Mouse (Mus musculus) forebrain, embryonic 11.5 days (tissue): ENCODE data around the gene Klk1b5. TPM values are rescaled to one million over a fixed set of nuclear protein-coding genes. Genes with fewer than 3 reads are reported as not detected.
A peak's percentile ranks its signal among the peaks of the same experiment; 100 is the strongest.
"Not testable (repeated sequence)": the region's sequence is repeated elsewhere in the genome, so short reads cannot be mapped to it uniquely, and the experiment has no call there.

Experiments
- ATAC-seq: fragments of 200-750 bp; cut with Nextera tagmentation; replicated peaks from 2 replicates; pipeline ENCODE4 v1.8.0; 2017; ENCODE audit warnings: moderate TSS enrichment; ENCODE audit not compliant: low FRiP score
- DNase-seq: peaks from one replicate; pipeline ENCODE4 v3.0.0-alpha.2; 2017; ENCODE audit warnings: low spot score
- H3K27ac ChIP-seq: fragments of 300-500 bp; sonication (generic); 2 replicates; pipeline ENCODE4 v1.5.1; 2014; ENCODE audit warnings: low read depth, low read length
- H3K27me3 ChIP-seq: fragments of 300-500 bp; sonication (generic); 2 replicates; pipeline ENCODE4 v1.6.1; 2014; ENCODE audit warnings: mild to moderate bottlenecking, low read length, mixed read lengths; ENCODE audit not compliant: control insufficient read depth, insufficient read depth
- H3K36me3 ChIP-seq: fragments of 300-500 bp; sonication (generic); 2 replicates; pipeline ENCODE4 v1.6.1; 2014; ENCODE audit warnings: mild to moderate bottlenecking, low read length, moderate library complexity, mixed read lengths; ENCODE audit not compliant: control insufficient read depth, insufficient read depth
- H3K4me1 ChIP-seq: fragments of 300-500 bp; sonication (generic); replicated peaks from 2 replicates; pipeline ENCODE4 v1.6.1; 2014; ENCODE audit warnings: low read length, mixed read lengths; ENCODE audit not compliant: control insufficient read depth, insufficient read depth
- H3K4me2 ChIP-seq: fragments of 300-500 bp; sonication (generic); 2 replicates; pipeline ENCODE4 v1.6.1; 2014; ENCODE audit warnings: low read depth, mild to moderate bottlenecking, low read length, moderate library complexity, mixed read lengths; ENCODE audit not compliant: severe bottlenecking
- H3K4me3 ChIP-seq: fragments of 300-500 bp; sonication (generic); 2 replicates; pipeline ENCODE4 v1.5.1; 2014; ENCODE audit warnings: low read depth, low read length
- H3K9ac ChIP-seq: fragments of 300-500 bp; sonication (generic); 2 replicates; pipeline ENCODE4 v1.6.1; 2014; ENCODE audit warnings: low read length
- H3K9me3 ChIP-seq: fragments of 300-500 bp; sonication (generic); 2 replicates; pipeline ENCODE4 v1.6.1; 2016; ENCODE audit warnings: low read length, mixed read lengths; ENCODE audit not compliant: control insufficient read depth
- WGBS: fragments of 180-500 bp; shearing (Covaris S2); extraction: QIAGEN DNeasy Blood & Tissue Kit; methylation state at CpG from one replicate; pipeline ENCODE4 v1.1.7; 2014; 5-methylcytosine and 5-hydroxymethylcytosine counted together
- polyA plus RNA-seq: library from polyadenylated mRNA; unstranded; fragments of >200 nt; fragmentation: Nextera tagmentation; extraction: Ambion mirVana; gene quantifications from 2 replicates; pipeline ENCODE4 v1.2.1, GENCODE M21; 2014

Gene Klk1b5
- polyA plus RNA-seq, 1 experiment from 2014 or later: not detected

- H3K9me3 ChIP-seq, ATAC-seq, H3K4me3 ChIP-seq, DNase-seq, H3K36me3 ChIP-seq, H3K27me3 ChIP-seq, H3K4me1 ChIP-seq, H3K9ac ChIP-seq, H3K4me2 ChIP-seq, H3K27ac ChIP-seq: not testable (repeated sequence)
- WGBS: 82% methylated on average over 6 of the region's 6 CpGs
These were observed 6.6 kb downstream of the Klk1b5 start for GRCm38 (mm10) chr7:44222335-44222734.

GRCm38 (mm10) chr7:44225076-44225475, 9.3 kb downstream of the Klk1b5 start, which contains the start of gene Klk1:
TSS of gene Klk1 (plus strand) at chr7:44225360.
- ATAC-seq (no peak), DNase-seq (no peak)
- Histone ChIP-seq H3K9ac (no peak within 1 kb of the TSS), H3K9me3 (no peaks in the 10 kb centered on the region), H3K27ac (no peak within 1 kb of the TSS), H3K36me3 (no peaks in the 10 kb centered on the region), H3K4me3 (no peak within 1 kb of the TSS), H3K4me2 (no peak within 1 kb of the TSS), H3K4me1 (no peaks in the 10 kb centered on the region), H3K27me3 (no peaks in the 10 kb centered on the region)
- 44% methylated on average over 1 of the region's 1 CpGs for WGBS

GRCm38 (mm10) chr7:44235909-44236308, 20.2 kb downstream of the Klk1b5 start, which contains the start of gene Gm36864:
TSS of gene Gm36864 (plus strand) at chr7:44236177.
- DNase-seq: no peak
- WGBS: 82% methylated on average over 3 of the region's 3 CpGs
- no peak within 1 kb of the TSS for H3K27ac ChIP-seq
- no peak within 1 kb of the TSS for H3K4me2 ChIP-seq
- no peak within 1 kb of the TSS for H3K9ac ChIP-seq
- no peak for ATAC-seq
- H3K4me1 ChIP-seq: no peaks in the 10 kb centered on the region
- H3K4me3 ChIP-seq: no peak within 1 kb of the TSS
- no peaks in the 10 kb centered on the region for H3K36me3 ChIP-seq
- no peaks in the 10 kb centered on the region for H3K9me3 ChIP-seq
- H3K27me3 ChIP-seq: no peaks in the 10 kb centered on the region

DNA sequence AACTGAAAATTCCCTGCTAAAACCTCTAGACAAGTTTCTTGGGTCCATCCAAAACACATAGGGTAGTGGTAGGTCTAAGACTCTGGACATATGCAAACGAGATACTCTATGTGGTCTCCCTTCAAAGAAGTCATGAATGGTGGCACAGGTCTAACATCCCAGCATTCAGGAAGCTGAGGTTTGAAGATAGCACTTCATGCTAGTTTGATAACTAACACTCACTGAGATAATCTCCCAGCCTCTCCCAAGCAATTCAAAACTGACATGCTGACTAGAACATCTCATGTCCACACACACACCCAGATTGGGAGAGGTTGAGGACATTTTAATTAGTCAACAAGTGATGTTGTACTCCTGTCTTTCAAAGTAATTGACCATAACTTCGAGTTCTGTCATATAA, 24.2 kb downstream of the Klk1b5 start:
- Histone ChIP-seq H3K9ac (no peak overlapping the region), H3K36me3 (no peaks in the 10 kb centered on the region), H3K27ac (no peak overlapping the region), H3K4me2 (no peak overlapping the region), H3K4me3 (no peak overlapping the region), H3K9me3 (no peaks in the 10 kb centered on the region), H3K4me1 (no peaks in the 10 kb centered on the region), H3K27me3 (no peaks in the 10 kb centered on the region)
- WGBS: 50% methylated on average over 2 of the region's 2 CpGs
- no peak for ATAC-seq
- DNase-seq: no peak

DNA sequence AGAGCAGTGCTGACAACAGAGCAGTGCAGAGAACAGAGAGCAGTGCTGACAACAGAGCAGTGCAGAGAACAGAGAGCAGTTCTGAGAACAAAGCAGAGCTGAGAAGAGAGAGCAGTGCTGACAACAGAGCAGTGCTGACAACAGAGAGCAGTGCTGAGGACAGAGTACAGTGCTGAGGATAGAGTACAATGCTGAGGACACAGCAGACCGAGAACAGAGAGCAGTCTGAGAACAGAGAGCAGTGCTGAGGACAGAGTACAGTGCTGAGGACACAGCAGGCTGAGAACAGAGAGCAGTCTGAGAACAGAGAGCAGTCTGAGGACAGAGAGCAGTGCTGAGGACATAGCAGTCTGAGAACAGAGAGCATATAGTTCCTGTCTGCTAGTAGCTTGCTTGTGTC, 25.0 kb downstream of the Klk1b5 start:
- Histone ChIP-seq H3K4me1 (no peaks in the 10 kb centered on the region), H3K36me3 (no peaks in the 10 kb centered on the region), H3K4me3 (no peak overlapping the region), H3K4me2 (no peak overlapping the region), H3K9me3 (no peaks in the 10 kb centered on the region), H3K9ac (no peak overlapping the region), H3K27ac (no peak overlapping the region), H3K27me3 (no peaks in the 10 kb centered on the region)
- 71% methylated on average over 1 of the region's 1 CpGs for WGBS
- ATAC-seq: no peak
- DNase-seq: no peak

GRCm38 (mm10) chr7:44241163-44241562, 25.4 kb downstream of the Klk1b5 start:
- DNase-seq: no peak
- Histone ChIP-seq H3K4me2 (no peak overlapping the region), H3K4me3 (no peak overlapping the region), H3K9ac (no peak overlapping the region), H3K9me3 (no peaks in the 10 kb centered on the region), H3K27ac (no peak overlapping the region), H3K36me3 (no peaks in the 10 kb centered on the region), H3K4me1 (no peaks in the 10 kb centered on the region), H3K27me3 (no peaks in the 10 kb centered on the region)
- no peak for ATAC-seq
- 68% methylated on average over 2 of the region's 2 CpGs for WGBS

DNA sequence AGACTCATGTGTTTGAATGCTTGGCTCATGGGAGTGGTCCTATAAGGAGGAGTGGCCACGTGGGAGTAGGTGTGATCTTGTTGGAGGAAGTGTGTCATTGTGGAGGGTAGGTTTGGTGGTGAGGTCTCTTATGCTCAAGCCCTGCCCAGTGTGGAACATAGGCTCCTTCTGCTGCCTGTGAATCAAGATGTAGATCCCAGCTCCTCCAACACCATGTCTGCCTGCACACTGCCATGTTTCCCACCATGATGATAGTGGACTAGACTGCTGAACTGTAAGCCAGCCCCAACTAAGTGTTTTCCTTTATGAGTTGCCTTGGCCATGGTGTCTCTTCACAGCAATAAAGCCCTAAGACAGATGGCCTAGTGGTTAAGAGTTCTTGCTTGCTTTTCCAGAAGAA, 28.3 kb downstream of the Klk1b5 start:
- no peak for ATAC-seq
- Histone ChIP-seq H3K4me1 (peaks cover 4% of the 10 kb centered on the region; the same call in 1 of the 2 replicates), H3K9ac (no peak overlapping the region), H3K27me3 (no peaks in the 10 kb centered on the region), H3K4me3 (no peak overlapping the region), H3K4me2 (no peak overlapping the region), H3K27ac (no peak overlapping the region), H3K36me3 (no peaks in the 10 kb centered on the region), H3K9me3 (no peaks in the 10 kb centered on the region)
- no peak for DNase-seq
- WGBS: 53% methylated on average over 1 of the region's 1 CpGs

DNA sequence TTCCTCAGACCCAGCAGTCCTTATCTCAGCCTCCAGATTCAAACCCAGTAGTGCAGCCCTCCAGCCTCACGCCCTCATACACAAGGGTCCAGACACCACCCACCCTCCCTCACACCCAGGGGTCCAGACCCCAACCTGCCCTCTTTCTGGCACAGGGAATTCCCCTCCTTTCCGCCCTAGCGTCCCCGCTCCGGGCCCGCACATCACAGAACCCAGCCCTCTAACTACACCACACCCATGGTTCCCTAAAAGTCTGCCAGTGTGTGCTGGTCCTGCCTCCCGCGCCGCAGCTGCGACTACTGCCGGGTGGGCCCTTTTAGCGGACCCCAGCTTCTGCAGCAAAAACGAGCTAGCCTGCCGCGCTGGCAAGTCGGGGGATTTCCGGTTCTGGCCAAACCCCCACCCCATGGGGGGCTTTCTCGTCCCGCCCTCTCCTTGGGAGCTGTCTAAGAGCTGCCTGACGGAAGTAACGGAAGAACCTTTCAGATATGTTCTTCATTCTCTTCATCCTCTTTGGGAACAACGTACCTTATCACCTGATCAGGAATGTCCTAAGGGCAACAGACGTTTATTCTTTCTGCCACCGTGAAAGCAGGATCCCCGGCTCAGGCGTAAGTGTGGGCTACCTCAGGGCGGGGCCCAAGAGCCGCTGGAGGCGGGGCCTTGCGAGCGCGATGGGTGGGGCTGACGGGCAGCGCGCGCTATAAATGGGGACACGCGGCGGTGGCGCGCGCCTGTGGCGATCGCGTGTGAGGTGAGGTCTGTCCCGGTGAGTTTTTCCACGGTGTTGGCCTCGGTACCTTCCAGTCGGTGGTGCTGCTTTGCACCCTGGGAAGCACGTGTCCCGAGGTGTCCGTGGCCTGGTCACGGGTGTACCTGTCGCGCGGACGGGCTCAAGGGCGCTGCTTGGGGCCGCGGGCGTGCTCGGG, 30.6 kb downstream of the Klk1b5 start, which contains the start of the genes 1700028J19Rik and 2410002F23Rik:
Gene 1700028J19Rik (minus strand): TSS at position 641 of the 929 bp plus-strand sequence.
Gene 2410002F23Rik (plus strand): TSS at position 668 of the 929 bp plus-strand sequence.
- ATAC-seq: peak; percentile 84
- Histone ChIP-seq H3K27ac (peak within 1 kb of the TSS; percentile 80), H3K4me2 (peak within 1 kb of the TSS; percentile 68), H3K4me1 (peaks cover 4% of the 10 kb centered on the region; the same call in 1 of the 2 replicates), H3K4me3 (peak within 1 kb of the TSS; percentile 94), H3K27me3 (no peaks in the 10 kb centered on the region), H3K9me3 (no peaks in the 10 kb centered on the region), H3K36me3 (peaks cover 3% of the 10 kb centered on the region; the same call in 1 of the 2 replicates), H3K9ac (peak within 1 kb of the TSS; percentile 93)
- under 1% methylated on average over 62 of the region's 62 CpGs for WGBS
- DNase-seq: peak; percentile 96
